Mouse (Mus musculus) heart, postnatal 0 days (tissue): ENCODE measurements around the gene Cryaa.

Experiments
- CTCF ChIP-seq: IDR thresholded peaks from 2 replicates; pipeline ENCODE4 v1.5.1; 2016; ENCODE audit warnings: antibody characterized with exemption, control low read depth, low read depth
- EP300 ChIP-seq: IDR thresholded peaks from 2 replicates; pipeline ENCODE4 v1.6.1; 2016; ENCODE audit warnings: antibody characterized with exemption, low read depth

DNA sequence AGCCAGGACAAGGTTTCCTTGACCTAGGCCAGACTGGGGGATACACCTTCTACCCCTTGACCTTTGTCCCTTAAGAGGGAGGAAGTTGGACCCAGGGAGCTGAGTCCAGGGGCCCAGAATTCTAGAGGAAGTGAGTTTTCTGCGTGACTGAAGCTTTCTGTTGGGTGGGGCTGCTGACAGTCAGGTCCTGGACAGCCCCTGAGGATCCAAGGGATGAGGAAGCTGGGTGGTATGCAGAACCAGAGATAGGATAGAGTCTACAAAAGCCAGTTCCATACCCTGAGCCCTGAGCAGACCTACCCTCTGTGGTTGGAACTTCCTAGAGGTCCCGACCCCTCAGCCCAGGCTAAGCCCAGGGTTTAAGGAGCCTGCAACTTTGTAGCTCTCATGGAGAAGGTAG, 2.8 kb downstream of the Cryaa start:
- TF ChIP-seq CTCF (no peak), EP300 (no peak)
